Mouse (Mus musculus) neural tube, embryonic 14.5 days (tissue): ENCODE results near the gene Mettl17. TPM values are rescaled to one million over a fixed set of nuclear protein-coding genes. Genes with fewer than 3 reads are reported as not detected.
"Not testable (repeated sequence)": the region's sequence is repeated elsewhere in the genome, so short reads cannot be mapped to it uniquely, and the experiment has no call there.

Experiments used
- ATAC-seq: fragments of 200-750 bp; cut with Nextera tagmentation; 2 replicates; pipeline ENCODE4 v1.8.0; 2017; ENCODE audit warnings: low read depth, mild to moderate bottlenecking, moderate TSS enrichment, moderate library complexity
- H3K27ac ChIP-seq: fragments of 300-500 bp; sonication (generic); 2 replicates; pipeline ENCODE4 v1.5.1; 2014; ENCODE audit warnings: low read depth, mild to moderate bottlenecking, control low read depth, low read length, moderate library complexity, mixed read lengths
- H3K27me3 ChIP-seq: fragments of 300-500 bp; sonication (generic); 2 replicates; pipeline ENCODE4 v1.6.1; 2014; ENCODE audit warnings: low read length; ENCODE audit not compliant: control insufficient read depth, insufficient read depth
- H3K36me3 ChIP-seq: fragments of 300-500 bp; sonication (generic); 2 replicates; pipeline ENCODE4 v1.6.1; 2014; ENCODE audit warnings: low read length, mixed read lengths; ENCODE audit not compliant: control insufficient read depth, insufficient read depth
- H3K4me1 ChIP-seq: fragments of 300-500 bp; sonication (generic); 2 replicates; pipeline ENCODE4 v1.6.1; 2014; ENCODE audit warnings: low read length; ENCODE audit not compliant: control insufficient read depth, insufficient read depth
- H3K4me2 ChIP-seq: fragments of 300-500 bp; sonication (generic); 2 replicates; pipeline ENCODE4 v1.6.1; 2014; ENCODE audit warnings: mild to moderate bottlenecking, low read depth, low read length, control low read depth
- H3K4me3 ChIP-seq: fragments of 300-500 bp; sonication (generic); 2 replicates; pipeline ENCODE4 v1.5.1; 2014; ENCODE audit warnings: low read depth, low read length, control low read depth, mixed read lengths
- H3K9ac ChIP-seq: fragments of 300-500 bp; sonication (generic); replicated peaks from 2 replicates; pipeline ENCODE4 v1.6.1; 2014; ENCODE audit warnings: low read depth, mild to moderate bottlenecking, control low read depth, low read length, mixed read lengths
- H3K9me3 ChIP-seq: fragments of 300-500 bp; sonication (generic); 2 replicates; pipeline ENCODE4 v1.6.1; 2016; ENCODE audit warnings: low read length; ENCODE audit not compliant: control insufficient read depth
- WGBS: fragments of 180-500 bp; shearing (Covaris S2); extraction: QIAGEN DNeasy Blood & Tissue Kit; methylation state at CpG from one replicate; pipeline ENCODE4 v1.1.7; 2014; 5-methylcytosine and 5-hydroxymethylcytosine counted together
- polyA plus RNA-seq: library from polyadenylated mRNA; unstranded; fragments of >200 nt; fragmentation: Nextera tagmentation; extraction: Ambion mirVana; gene quantifications from 2 replicates; pipeline ENCODE4 v1.2.1, GENCODE M21; 2014

Gene Mettl17
- polyA plus RNA-seq, 1 experiment from 2014 or later = 99.4 TPM

DNA sequence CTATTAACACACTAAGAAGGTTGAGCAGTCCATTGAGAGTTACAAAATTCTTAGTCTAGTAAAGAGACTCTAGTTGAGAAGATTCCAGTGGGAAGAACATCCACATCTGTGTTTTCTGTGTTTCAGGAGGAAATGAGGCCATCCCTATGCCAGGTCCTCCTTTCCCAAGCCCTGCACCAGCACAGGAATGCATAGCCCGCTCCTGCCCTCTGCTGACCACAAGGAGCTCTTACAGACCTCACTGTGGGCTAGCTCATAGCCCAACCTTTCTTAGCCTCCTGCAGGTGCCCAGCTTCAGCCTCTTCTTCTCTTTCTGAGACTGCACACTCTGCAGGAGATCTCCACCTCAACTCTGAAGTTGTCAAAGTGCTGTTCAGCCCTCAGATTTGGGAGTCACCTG is 21.0 kb upstream of the Mettl17 start:
- not testable (repeated sequence) for H3K9me3 ChIP-seq, ATAC-seq, H3K9ac ChIP-seq, H3K27ac ChIP-seq, H3K4me1 ChIP-seq, H3K4me3 ChIP-seq, H3K27me3 ChIP-seq, H3K36me3 ChIP-seq, H3K4me2 ChIP-seq
- WGBS = 5% methylated on average over 1 of the region's 1 CpGs

DNA sequence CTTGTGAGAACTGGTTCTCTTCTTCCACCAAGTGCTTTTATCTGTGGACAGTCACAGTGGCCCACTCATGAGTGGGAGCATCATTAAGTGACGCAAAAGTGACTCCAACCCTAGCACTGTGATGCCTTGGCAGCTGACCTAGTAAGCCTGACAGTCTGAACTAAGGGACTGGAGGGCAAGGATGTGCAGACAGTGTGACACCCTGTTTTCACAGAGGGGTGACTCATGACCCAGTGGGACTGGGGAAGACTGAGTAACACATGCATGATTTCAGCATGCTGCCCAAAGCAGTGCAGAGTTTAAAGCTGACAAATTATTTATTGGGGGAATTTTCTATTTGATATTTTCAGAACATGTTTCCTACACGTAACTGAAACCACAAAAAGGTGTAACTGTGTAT is 13.9 kb upstream of the Mettl17 start:
- no peak overlapping the region for H3K27ac ChIP-seq
- H3K4me1 ChIP-seq = no peaks in the 10 kb centered on the region
- ATAC-seq = no peak
- H3K4me3 ChIP-seq = no peak overlapping the region
- H3K9me3 ChIP-seq = no peaks in the 10 kb centered on the region
- H3K4me2 ChIP-seq = no peak overlapping the region
- no peaks in the 10 kb centered on the region for H3K36me3 ChIP-seq
- H3K9ac ChIP-seq = no peak overlapping the region
- no peaks in the 10 kb centered on the region for H3K27me3 ChIP-seq
- WGBS = 81% methylated on average over 2 of the region's 2 CpGs

DNA sequence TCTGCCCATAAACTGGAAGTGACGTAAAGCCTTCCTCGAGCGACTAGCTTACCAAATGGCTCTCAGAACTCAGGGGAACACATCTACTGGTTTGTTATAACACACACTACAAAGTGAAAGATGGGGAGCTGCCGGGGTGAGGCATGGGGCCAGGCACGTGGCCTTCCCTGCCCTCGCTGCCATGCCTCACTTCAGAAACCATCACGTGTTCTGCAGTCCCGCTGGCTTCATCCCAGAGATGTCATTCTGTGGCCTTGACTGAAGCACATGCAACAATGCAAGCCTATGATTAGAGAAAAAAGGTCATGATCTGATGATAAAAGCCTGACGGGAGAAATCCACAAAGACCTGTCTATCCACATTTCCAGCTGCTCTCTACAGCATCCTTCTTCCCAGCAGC is 12.9 kb upstream of the Mettl17 start:
- Histone ChIP-seq H3K4me2 (no peak overlapping the region), H3K27me3 (no peaks in the 10 kb centered on the region), H3K27ac (no peak overlapping the region), H3K9ac (no peak overlapping the region), H3K4me3 (no peak overlapping the region), H3K4me1 (no peaks in the 10 kb centered on the region), H3K9me3 (no peaks in the 10 kb centered on the region), H3K36me3 (no peaks in the 10 kb centered on the region)
- no peak for ATAC-seq
- WGBS = 80% methylated on average over 9 of the region's 9 CpGs

DNA sequence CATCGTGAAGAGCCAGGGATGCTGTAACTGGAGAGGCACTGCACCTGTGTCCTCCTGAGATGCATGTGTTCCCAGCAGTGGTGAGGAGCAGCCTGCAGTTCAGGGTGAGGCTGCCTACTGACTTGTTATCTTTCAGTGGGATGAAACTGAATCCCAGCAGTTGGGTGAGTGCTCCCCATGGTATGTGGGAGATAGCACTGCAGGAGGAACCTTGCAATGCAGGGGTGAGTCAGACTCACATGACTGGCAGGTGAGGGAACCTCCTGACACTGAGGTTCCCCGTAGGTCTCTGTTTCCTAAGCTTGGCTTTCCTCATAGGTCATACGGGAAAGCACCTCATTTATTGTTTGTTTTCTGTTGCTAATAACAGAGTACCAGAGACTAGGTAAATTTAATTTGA is 7.1 kb upstream of the Mettl17 start:
- H3K9ac ChIP-seq = no peak overlapping the region
- no peak for ATAC-seq
- no peaks in the 10 kb centered on the region for H3K27me3 ChIP-seq
- 87% methylated on average over 3 of the region's 3 CpGs for WGBS
- H3K4me1 ChIP-seq = no peaks in the 10 kb centered on the region
- H3K4me3 ChIP-seq = no peak overlapping the region
- H3K27ac ChIP-seq = no peak overlapping the region
- H3K9me3 ChIP-seq = no peaks in the 10 kb centered on the region
- no peaks in the 10 kb centered on the region for H3K36me3 ChIP-seq
- H3K4me2 ChIP-seq = no peak overlapping the region

DNA sequence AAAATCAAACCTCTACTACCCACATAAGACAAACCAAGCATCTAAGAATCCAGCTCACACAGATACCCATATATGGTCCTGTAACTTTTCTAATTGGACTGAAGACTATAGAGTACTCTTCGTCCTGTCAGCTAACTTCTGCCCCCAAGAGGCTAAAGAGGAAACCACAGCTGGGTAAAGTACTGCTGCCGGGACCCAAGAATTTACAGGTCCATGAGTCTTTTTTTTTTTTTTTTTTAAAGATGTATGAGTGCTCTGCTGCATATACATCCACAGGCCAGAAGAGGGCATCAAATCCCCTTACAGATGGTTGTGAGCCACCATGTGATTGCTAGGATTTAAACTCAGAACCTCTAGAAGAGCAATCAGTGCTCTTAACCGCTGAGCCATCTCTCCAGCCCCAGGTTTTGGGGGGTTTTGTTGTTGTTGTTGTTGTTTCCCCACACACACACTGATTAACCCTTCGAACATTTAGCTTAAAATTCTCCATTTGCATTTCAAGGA is 1.1 kb upstream of the Mettl17 start:
- no peaks in the 10 kb centered on the region for H3K9me3 ChIP-seq

GRCm38 (mm10) chr14:51884031-51884544 is 554 bp upstream of the Mettl17 start:
- Histone ChIP-seq H3K27ac (peak overlapping the region; percentile 76), H3K4me1 (peaks cover 12% of the 10 kb centered on the region), H3K27me3 (no peaks in the 10 kb centered on the region), H3K4me2 (peak overlapping the region; percentile 78), H3K36me3 (peaks cover 7% of the 10 kb centered on the region), H3K4me3 (peak overlapping the region; percentile 63), H3K9me3 (no peaks in the 10 kb centered on the region), H3K9ac (peak overlapping the region; percentile 16; the same call in 1 of the 2 replicates)
- WGBS = 2% methylated on average over 14 of the region's 14 CpGs
- ATAC-seq = peak; percentile 50

More for the DNA sequence above, 1.1 kb upstream of the Mettl17 start:
- Histone ChIP-seq H3K27me3 (no peaks in the 10 kb centered on the region), H3K4me2 (peak overlapping the region; percentile 78), H3K4me3 (peak overlapping the region; percentile 63), H3K27ac (peak overlapping the region; percentile 76; the same call in 1 of the 2 replicates), H3K4me1 (peaks cover 12% of the 10 kb centered on the region), H3K9ac (no peak overlapping the region; the same call in 1 of the 2 replicates), H3K36me3 (peaks cover 2% of the 10 kb centered on the region)
- WGBS = under 1% methylated on average over 4 of the region's 4 CpGs
- peak; percentile 25 for ATAC-seq

GRCm38 (mm10) chr14:51886051-51886450 is 1.4 kb downstream of the Mettl17 start:
- H3K4me1 ChIP-seq = peaks cover 12% of the 10 kb centered on the region
- WGBS = 54% methylated on average over 6 of the region's 6 CpGs
- H3K9ac ChIP-seq = 0 out of 2 replicates have a peak overlapping the region, but pooled peaks have one; percentile 11
- ATAC-seq = no peak
- peaks cover 26% of the 10 kb centered on the region for H3K36me3 ChIP-seq
- H3K27ac ChIP-seq = no peak overlapping the region
- peak overlapping the region; percentile 63 for H3K4me3 ChIP-seq
- H3K4me2 ChIP-seq = peak overlapping the region; percentile 78
- no peaks in the 10 kb centered on the region for H3K27me3 ChIP-seq
- H3K9me3 ChIP-seq = no peaks in the 10 kb centered on the region

- ATAC-seq = no peak
- peaks cover 42% of the 10 kb centered on the region for H3K36me3 ChIP-seq
- H3K9me3 ChIP-seq = no peaks in the 10 kb centered on the region
- H3K27ac ChIP-seq = no peak overlapping the region
- H3K4me1 ChIP-seq = peaks cover 12% of the 10 kb centered on the region
- no peak overlapping the region for H3K9ac ChIP-seq
- no peaks in the 10 kb centered on the region for H3K27me3 ChIP-seq
- H3K4me2 ChIP-seq = no peak overlapping the region
- no peak overlapping the region for H3K4me3 ChIP-seq
- WGBS = 84% methylated on average over 6 of the region's 6 CpGs
These were observed 5.2 kb downstream of the Mettl17 start for GRCm38 (mm10) chr14:51889833-51890232.

- no peaks in the 10 kb centered on the region for H3K4me1 ChIP-seq
- no peak within 1 kb of the TSS for H3K4me2 ChIP-seq
- H3K9ac ChIP-seq = no peak within 1 kb of the TSS
- no peak within 1 kb of the TSS for H3K27ac ChIP-seq
- ATAC-seq = no peak
- WGBS = 96% methylated on average over 9 of the region's 9 CpGs
- H3K36me3 ChIP-seq = peaks cover 50% of the 10 kb centered on the region
- H3K27me3 ChIP-seq = no peaks in the 10 kb centered on the region
- H3K9me3 ChIP-seq = no peaks in the 10 kb centered on the region
- H3K4me3 ChIP-seq = no peak within 1 kb of the TSS
These were observed 7.7 kb downstream of the Mettl17 start, which contains the start of gene Slc39a2 for GRCm38 (mm10) chr14:51892191-51892939. TSS of gene Slc39a2 (plus strand) at chr14:51892889.
